Mouse (Mus musculus) forebrain, embryonic 16.5 days (tissue): ENCODE data around the gene Mgat4d. TPM values are rescaled to one million over a fixed set of nuclear protein-coding genes. Genes with fewer than 3 reads are reported as not detected.

Source experiments
- ATAC-seq: fragments of 200-750 bp; cut with Nextera tagmentation; 2 replicates; pipeline ENCODE4 v1.8.0; 2017; ENCODE audit warnings: mild to moderate bottlenecking, moderate library complexity
- H3K27ac ChIP-seq: fragments of 300-500 bp; sonication (generic); 2 replicates; pipeline ENCODE4 v1.5.1; 2014; ENCODE audit warnings: low read length, control low read depth
- H3K27me3 ChIP-seq: fragments of 300-500 bp; sonication (generic); replicated peaks from 2 replicates; pipeline ENCODE4 v1.6.1; 2014; ENCODE audit warnings: low read length; ENCODE audit not compliant: control insufficient read depth, insufficient read depth
- H3K36me3 ChIP-seq: fragments of 300-500 bp; sonication (generic); 2 replicates; pipeline ENCODE4 v1.6.1; 2014; ENCODE audit not compliant: control insufficient read depth, insufficient read depth
- H3K4me1 ChIP-seq: fragments of 300-500 bp; sonication (generic); replicated peaks from 2 replicates; pipeline ENCODE4 v1.6.1; 2014; ENCODE audit warnings: low read length; ENCODE audit not compliant: control insufficient read depth, insufficient read depth
- H3K4me2 ChIP-seq: fragments of 300-500 bp; sonication (generic); 2 replicates; pipeline ENCODE4 v1.6.1; 2014; ENCODE audit warnings: mild to moderate bottlenecking, low read length, control low read depth
- H3K4me3 ChIP-seq: fragments of 300-500 bp; sonication (generic); replicated peaks from 2 replicates; pipeline ENCODE4 v1.5.1; 2014; ENCODE audit warnings: mild to moderate bottlenecking, low read length, control low read depth
- H3K9ac ChIP-seq: fragments of 300-500 bp; sonication (generic); replicated peaks from 2 replicates; pipeline ENCODE4 v1.6.1; 2014; ENCODE audit warnings: low read depth, low read length, control low read depth
- H3K9me3 ChIP-seq: fragments of 300-500 bp; sonication (generic); 2 replicates; pipeline ENCODE4 v1.6.1; 2016; ENCODE audit warnings: low read length; ENCODE audit not compliant: control insufficient read depth
- whole genome bisulfite sequencing: fragments of 180-500 bp; shearing (Covaris S2); extraction: QIAGEN DNeasy Blood & Tissue Kit; methylation state at CpG from one replicate; pipeline ENCODE4 v1.1.7; 2014; 5-methylcytosine and 5-hydroxymethylcytosine counted together
- polyA plus RNA-seq: library from polyadenylated mRNA; unstranded; fragments of >200 nt; fragmentation: Nextera tagmentation; extraction: Ambion mirVana; gene quantifications from 2 replicates; pipeline ENCODE4 v1.2.1, GENCODE M21; 2015

The Mgat4d gene
- polyA plus RNA-seq, 1 experiment from 2014 or later: not detected

DNA sequence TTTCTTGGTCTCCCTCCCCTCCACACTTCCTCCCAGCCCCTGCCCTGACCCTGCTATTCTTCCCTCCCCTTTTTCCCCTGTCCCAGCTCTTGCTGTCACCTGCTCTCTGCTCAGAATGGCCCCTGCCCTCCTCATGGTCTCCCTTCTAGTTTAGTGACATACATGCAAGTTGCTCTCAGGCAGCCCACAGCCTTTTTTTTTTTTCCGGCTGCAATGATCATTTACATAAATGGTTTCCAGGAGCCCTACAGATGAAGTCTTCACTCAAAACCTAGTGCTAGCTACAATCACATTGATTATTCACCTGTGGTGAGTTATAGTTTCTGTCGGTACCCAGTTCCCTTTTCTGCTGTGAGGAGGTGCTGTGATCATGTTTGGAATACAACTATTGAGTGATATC lies 32.7 kb downstream of the Mgat4d start:
- Histone ChIP-seq H3K9me3 (no peaks in the 10 kb centered on the region), H3K36me3 (no peaks in the 10 kb centered on the region), H3K27me3 (no peaks in the 10 kb centered on the region), H3K4me2 (no peak overlapping the region), H3K27ac (no peak overlapping the region), H3K4me1 (no peaks in the 10 kb centered on the region), H3K4me3 (no peak overlapping the region), H3K9ac (no peak overlapping the region)
- ATAC-seq: no peak
- WGBS: 72% methylated on average over 2 of the region's 2 CpGs

DNA sequence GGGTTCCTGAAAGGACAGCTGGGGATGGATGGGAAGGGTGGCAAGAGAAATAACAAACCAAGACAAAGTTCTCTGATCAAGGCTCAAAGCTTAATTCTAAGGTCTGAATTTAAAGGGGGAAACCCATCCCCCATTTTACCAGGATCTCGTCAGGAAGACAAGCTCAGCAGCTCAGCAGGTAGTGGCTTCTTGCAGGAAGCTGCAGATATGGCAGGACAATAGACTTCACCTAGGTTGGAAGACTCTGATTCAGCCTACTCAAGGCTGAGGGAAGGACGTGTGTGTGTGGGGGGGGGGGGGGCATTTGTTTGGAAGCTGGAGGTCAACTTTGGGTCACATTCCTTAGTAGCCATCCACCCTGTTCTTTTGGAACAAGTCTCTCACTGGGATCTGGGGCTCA lies 34.6 kb downstream of the Mgat4d start:
- Histone ChIP-seq H3K27ac (no peak overlapping the region), H3K9ac (no peak overlapping the region), H3K4me1 (no peaks in the 10 kb centered on the region), H3K9me3 (no peaks in the 10 kb centered on the region), H3K4me3 (no peak overlapping the region), H3K36me3 (no peaks in the 10 kb centered on the region), H3K4me2 (no peak overlapping the region), H3K27me3 (no peaks in the 10 kb centered on the region)
- ATAC-seq: no peak
- WGBS: 29% methylated on average over 2 of the region's 2 CpGs

DNA sequence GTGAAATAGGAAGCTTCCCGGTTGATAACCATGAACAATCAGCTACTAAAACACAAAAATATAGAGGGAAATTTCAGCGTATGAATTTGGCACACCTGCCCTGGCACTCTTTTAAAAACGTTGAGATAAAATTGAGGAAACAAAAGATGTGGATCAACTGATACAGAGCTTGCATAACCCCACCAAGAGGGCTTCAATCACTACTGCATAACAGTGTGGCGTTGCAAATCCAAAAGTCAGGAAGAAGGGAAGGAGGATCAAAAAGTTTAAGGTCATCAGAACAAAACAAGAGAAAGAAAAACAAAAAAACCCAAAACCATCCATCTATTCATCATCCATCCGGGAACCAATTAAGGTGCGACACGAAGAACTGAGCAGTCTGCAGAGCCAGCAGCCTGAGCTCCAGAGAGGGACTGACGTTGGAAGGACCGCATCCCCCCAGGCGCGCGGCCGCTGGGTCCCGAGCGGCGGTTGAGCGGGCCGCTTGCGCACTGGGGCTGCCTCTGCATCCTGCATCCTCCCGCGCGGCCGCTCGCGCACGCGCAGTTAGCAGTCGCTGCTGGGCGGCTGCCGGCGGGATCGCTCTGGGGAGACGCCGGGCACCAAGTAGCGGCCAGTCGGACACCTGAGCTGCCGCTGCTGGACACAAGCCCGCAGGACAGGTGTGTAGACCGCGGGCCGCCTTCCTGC lies 41.2 kb downstream of the Mgat4d start, which contains the start of gene Clgn:
Gene Clgn, plus strand, starts transcription at position 552 of the 690 bp plus-strand sequence.
- H3K27ac ChIP-seq: no peak within 1 kb of the TSS
- H3K27me3 ChIP-seq: no peaks in the 10 kb centered on the region
- H3K9me3 ChIP-seq: no peaks in the 10 kb centered on the region
- peaks cover 3% of the 10 kb centered on the region; the same call in 1 of the 2 replicates for H3K4me1 ChIP-seq
- H3K9ac ChIP-seq: peak within 1 kb of the TSS; percentile 82
- H3K4me3 ChIP-seq: peak within 1 kb of the TSS; percentile 71
- 4% methylated on average over 41 of the region's 41 CpGs for WGBS
- ATAC-seq: peak; percentile 98
- no peaks in the 10 kb centered on the region for H3K36me3 ChIP-seq
- H3K4me2 ChIP-seq: peak within 1 kb of the TSS; percentile 87

DNA sequence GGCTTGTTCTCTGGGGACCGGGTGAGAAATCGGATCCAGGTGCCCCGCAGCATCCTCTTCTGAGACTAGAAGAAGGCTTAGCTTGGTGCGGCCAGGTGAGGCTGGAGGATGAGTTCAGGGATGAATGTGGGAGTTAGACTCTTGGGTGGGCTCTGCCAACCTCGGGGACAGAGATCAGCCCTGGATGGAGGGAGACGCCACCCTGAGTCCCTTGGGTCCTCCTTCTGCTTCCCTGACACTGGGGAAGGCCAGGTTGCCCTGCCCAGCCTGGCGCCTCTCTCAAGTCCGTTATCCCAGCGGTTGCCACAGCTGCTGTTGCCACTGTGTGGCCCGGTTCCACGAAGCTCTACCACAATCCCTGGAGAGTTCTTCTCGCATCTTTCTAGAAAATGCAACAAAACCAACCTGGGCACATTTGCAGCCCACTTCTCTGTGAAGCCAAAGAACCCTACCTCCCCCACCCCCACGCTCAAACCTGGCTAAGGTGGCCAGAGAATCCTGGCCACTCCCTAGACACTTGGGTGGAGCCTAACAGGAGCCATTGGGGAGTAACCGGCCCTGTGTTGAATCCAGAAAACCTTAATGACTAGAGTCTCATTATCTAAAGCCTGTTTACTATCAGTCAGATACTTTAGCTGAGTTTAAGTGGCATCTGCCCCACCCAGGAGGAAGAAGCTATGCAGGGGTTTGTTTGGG lies 41.9 kb downstream of the Mgat4d start:
- ATAC-seq: peak; percentile 80
- no peak overlapping the region for H3K27ac ChIP-seq
- peak overlapping the region; percentile 82 for H3K9ac ChIP-seq
- WGBS: 4% methylated on average over 14 of the region's 14 CpGs
- H3K4me2 ChIP-seq: peak overlapping the region; percentile 87
- H3K4me3 ChIP-seq: peak overlapping the region; percentile 71
- H3K36me3 ChIP-seq: no peaks in the 10 kb centered on the region
- no peaks in the 10 kb centered on the region for H3K27me3 ChIP-seq
- peaks cover 3% of the 10 kb centered on the region; the same call in 1 of the 2 replicates for H3K4me1 ChIP-seq
- H3K9me3 ChIP-seq: no peaks in the 10 kb centered on the region

DNA sequence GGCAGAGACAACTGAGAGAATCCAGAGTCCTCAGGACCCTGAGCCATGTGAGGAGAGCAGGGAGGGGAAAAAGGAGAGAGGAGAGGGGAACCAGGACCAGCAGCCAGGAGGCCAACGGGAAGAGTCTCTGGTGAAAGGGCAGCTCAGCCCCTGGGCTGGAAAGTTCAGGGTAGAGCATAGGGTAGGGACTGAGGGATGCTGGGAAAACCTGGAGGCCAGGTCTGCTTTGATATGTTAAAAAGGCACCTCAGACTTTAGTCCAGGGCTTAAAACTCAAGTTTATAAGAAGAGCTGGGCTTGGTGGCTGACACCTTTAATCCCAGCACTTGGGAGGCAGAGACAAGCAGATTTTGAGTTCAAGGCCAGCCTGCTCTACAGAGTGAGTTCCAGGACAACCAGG lies 44.2 kb downstream of the Mgat4d start:
- H3K36me3 ChIP-seq: no peaks in the 10 kb centered on the region
- H3K9me3 ChIP-seq: no peaks in the 10 kb centered on the region
- H3K4me1 ChIP-seq: peaks cover 3% of the 10 kb centered on the region; the same call in 1 of the 2 replicates
- H3K27ac ChIP-seq: no peak overlapping the region
- H3K9ac ChIP-seq: no peak overlapping the region
- no peak overlapping the region for H3K4me3 ChIP-seq
- H3K27me3 ChIP-seq: no peaks in the 10 kb centered on the region
- no peak overlapping the region for H3K4me2 ChIP-seq
- no peak for ATAC-seq
- WGBS: 67% methylated on average over 1 of the region's 1 CpGs

DNA sequence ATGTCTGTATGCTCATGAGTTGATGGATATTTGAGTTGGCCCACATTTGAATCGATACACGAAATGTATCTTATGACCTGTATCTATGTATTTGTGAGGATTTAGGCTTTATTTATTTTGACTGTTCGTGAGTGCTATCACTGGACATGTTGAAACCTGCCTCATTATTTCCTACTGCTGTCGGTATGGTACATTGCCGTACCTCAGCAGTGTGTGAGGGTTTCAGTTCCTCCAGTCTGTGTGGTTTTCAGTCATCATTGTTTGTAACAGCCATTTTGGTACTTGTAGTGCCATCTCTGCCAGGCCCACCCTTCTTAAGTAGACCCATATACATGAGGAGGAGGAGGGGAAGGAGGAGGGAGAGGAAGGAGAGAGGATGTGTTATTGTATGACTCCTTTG lies 46.1 kb downstream of the Mgat4d start:
- Histone ChIP-seq H3K9ac (no peak overlapping the region), H3K36me3 (no peaks in the 10 kb centered on the region), H3K4me1 (peaks cover 3% of the 10 kb centered on the region; the same call in 1 of the 2 replicates), H3K4me2 (no peak overlapping the region), H3K9me3 (no peaks in the 10 kb centered on the region), H3K27ac (no peak overlapping the region), H3K27me3 (no peaks in the 10 kb centered on the region), H3K4me3 (no peak overlapping the region)
- ATAC-seq: no peak
- 91% methylated on average over 5 of the region's 5 CpGs for WGBS

DNA sequence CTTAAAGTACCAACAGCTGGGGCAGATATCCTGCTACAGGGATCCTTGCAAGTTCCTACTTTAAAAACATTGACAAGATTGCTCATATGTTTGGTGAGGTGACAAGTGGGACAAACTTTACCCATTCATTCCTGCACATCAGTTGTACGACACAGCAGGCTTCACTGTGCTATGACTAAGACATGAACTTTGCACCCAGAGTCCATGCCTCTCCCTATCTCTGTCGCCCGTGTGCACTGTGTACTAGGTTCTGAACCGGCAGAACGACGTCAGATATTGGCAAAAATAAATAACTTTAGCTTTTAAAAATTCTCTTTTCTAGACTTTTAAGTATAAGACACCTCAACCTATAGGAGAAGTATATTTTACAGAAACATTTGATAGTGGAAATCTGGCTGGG lies 48.4 kb downstream of the Mgat4d start:
- H3K27me3 ChIP-seq: no peaks in the 10 kb centered on the region
- H3K9ac ChIP-seq: no peak overlapping the region
- H3K36me3 ChIP-seq: no peaks in the 10 kb centered on the region
- H3K9me3 ChIP-seq: no peaks in the 10 kb centered on the region
- no peaks in the 10 kb centered on the region for H3K4me1 ChIP-seq
- 87% methylated on average over 6 of the region's 6 CpGs for WGBS
- ATAC-seq: no peak
- no peak overlapping the region for H3K27ac ChIP-seq
- H3K4me2 ChIP-seq: no peak overlapping the region
- H3K4me3 ChIP-seq: no peak overlapping the region

DNA sequence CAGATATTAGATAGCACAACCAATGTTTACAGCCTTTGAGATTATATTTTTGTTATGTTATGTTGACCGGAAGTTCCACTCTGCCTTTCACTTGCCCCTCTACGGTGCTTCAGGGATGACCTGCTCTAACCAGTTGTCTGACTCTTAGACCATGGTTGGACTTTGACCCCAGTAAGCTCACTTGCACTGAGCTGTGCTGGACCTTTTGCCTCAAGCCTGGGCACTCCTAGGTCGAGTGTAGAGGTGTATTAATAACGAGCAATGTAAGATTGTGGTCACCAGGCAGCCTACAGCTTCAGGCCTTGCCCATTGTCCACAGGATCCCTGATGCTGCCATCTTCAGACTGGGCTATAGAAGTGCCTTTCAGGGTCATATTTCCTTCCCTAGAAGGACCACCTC lies 49.5 kb downstream of the Mgat4d start:
- no peak overlapping the region for H3K4me3 ChIP-seq
- H3K9ac ChIP-seq: no peak overlapping the region
- H3K27ac ChIP-seq: no peak overlapping the region
- H3K36me3 ChIP-seq: no peaks in the 10 kb centered on the region
- H3K4me2 ChIP-seq: no peak overlapping the region
- no peaks in the 10 kb centered on the region for H3K4me1 ChIP-seq
- WGBS: 75% methylated on average over 4 of the region's 4 CpGs
- H3K27me3 ChIP-seq: no peaks in the 10 kb centered on the region
- ATAC-seq: no peak
- no peaks in the 10 kb centered on the region for H3K9me3 ChIP-seq

DNA sequence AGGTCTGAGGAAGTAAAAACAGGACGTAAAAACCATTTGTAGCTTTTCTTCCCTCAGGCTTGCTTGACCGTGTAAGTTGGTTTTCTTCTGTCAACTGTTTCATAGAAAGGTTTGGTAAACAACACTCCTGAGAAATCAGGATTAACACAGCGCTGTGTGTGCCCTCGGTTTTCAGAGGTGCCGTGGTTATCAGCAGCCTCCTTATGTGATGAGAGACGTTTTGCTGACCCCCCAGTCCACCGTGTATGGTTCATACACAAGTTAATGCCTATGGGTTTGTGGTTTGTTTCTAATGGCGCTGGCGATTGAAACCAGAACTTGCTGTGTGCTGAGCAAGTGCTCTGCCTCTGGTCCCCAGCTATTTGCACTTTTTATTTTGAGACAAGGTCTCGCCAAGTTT lies 57.3 kb downstream of the Mgat4d start:
- Histone ChIP-seq H3K27me3 (no peaks in the 10 kb centered on the region), H3K4me1 (no peaks in the 10 kb centered on the region), H3K27ac (no peak overlapping the region), H3K9ac (no peak overlapping the region), H3K4me2 (no peak overlapping the region), H3K4me3 (no peak overlapping the region), H3K9me3 (no peaks in the 10 kb centered on the region), H3K36me3 (no peaks in the 10 kb centered on the region)
- WGBS: 89% methylated on average over 10 of the region's 10 CpGs
- ATAC-seq: no peak
